Mouse (Mus musculus) stomach, postnatal 0 days (tissue): ENCODE measurements at regions not wholly inside any gene's neighbourhood (a gene's known extent, or its start where the extent isn't known, plus 50 kb on each side); places are given as distances from the start of the nearest gene placed in this dataset.

Experiments
- CTCF ChIP-seq: IDR thresholded peaks from 2 replicates; pipeline ENCODE4 v1.5.1; 2016; ENCODE audit warnings: antibody characterized with exemption, low read depth, mild to moderate bottlenecking, moderate library complexity
- EP300 ChIP-seq: optimal IDR thresholded peaks from 2 replicates; pipeline ENCODE3; 2016; ENCODE audit warnings: antibody characterized with exemption

DNA sequence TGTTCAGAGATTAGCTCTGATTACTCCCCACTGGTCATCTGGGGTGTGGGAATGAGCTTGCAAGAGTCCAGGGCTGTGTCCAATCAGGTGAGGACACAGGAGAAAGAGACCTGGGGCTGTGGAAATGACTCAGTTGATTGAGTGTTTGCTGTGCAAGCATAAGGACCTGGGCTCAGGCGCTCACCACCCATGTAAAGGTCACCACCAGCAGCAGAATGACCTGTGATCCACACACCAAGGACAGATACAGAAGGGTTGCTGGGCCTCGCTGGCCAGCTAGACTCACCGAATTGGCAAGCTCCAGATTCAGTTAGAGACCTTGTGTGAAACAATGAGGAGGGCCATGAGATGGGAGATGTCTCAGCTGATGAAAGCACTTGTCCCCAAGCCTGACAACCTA, 125.1 kb downstream of the Tfcp2l1 start:
- TF ChIP-seq CTCF (no peak), EP300 (no peak)
